Mouse (Mus musculus): ENCODE data around the gene Agbl2. TPM values are rescaled to one million over a fixed set of nuclear protein-coding genes. Genes with fewer than 3 reads are reported as not detected.

The Agbl2 gene
- polyA plus RNA-seq, 1 experiment from 2014 or later: 0.35 TPM

- Histone ChIP-seq H3K4me1 (replicated peaks; ENCODE audit: control insufficient read depth, insufficient read depth) (no peaks in the 10 kb centered on the region), H3K4me2 (replicated peaks; ENCODE audit: low read depth) (no peak overlapping the region), H3K9me3 (ENCODE audit: control insufficient read depth, low read length) (no peaks in the 10 kb centered on the region), H3K27me3 (ENCODE audit: control insufficient read depth, insufficient read depth, low read length) (no peaks in the 10 kb centered on the region), H3K36me3 (ENCODE audit: control insufficient read depth, insufficient read depth, low read length) (no peaks in the 10 kb centered on the region), H3K4me3 (ENCODE audit: low read depth, low read length) (no peak overlapping the region), H3K27ac (replicated peaks) (no peak overlapping the region), H3K9ac (ENCODE audit: low read length) (no peak overlapping the region)
- TF ChIP-seq CTCF (IDR thresholded peaks at IDR 0.05; ENCODE audit: low read depth) (no peak), EP300 (optimal IDR thresholded peaks at IDR 0.05) (no peak)
- DNase-seq (ENCODE audit: low spot score) (no peak), ATAC-seq (ENCODE audit: low FRiP score, low TSS enrichment) (no peak)
- WGBS: 72% methylated on average over 2 of the region's 2 CpGs
These were observed 5.6 kb downstream of the Agbl2 start for GRCm38 (mm10) chr2:90788126-90788525.

GRCm38 (mm10) chr2:90808241-90809126 lies 26.0 kb downstream of the Agbl2 start:
- Histone ChIP-seq H3K4me1 (replicated peaks; ENCODE audit: control insufficient read depth, insufficient read depth) (no peaks in the 10 kb centered on the region), H3K9me3 (ENCODE audit: control insufficient read depth, low read length) (no peaks in the 10 kb centered on the region), H3K4me3 (ENCODE audit: low read depth, low read length) (no peak overlapping the region), H3K27me3 (ENCODE audit: control insufficient read depth, insufficient read depth, low read length) (no peaks in the 10 kb centered on the region), H3K4me2 (replicated peaks; ENCODE audit: low read depth) (no peak overlapping the region), H3K9ac (ENCODE audit: low read length) (no peak overlapping the region), H3K36me3 (ENCODE audit: control insufficient read depth, insufficient read depth, low read length) (no peaks in the 10 kb centered on the region), H3K27ac (replicated peaks) (no peak overlapping the region)
- DNase-seq (ENCODE audit: low spot score): no peak
- no peak for ATAC-seq (ENCODE audit: low FRiP score, low TSS enrichment)
- 80% methylated on average over 6 of the region's 6 CpGs for WGBS
- TF ChIP-seq CTCF (IDR thresholded peaks at IDR 0.05; ENCODE audit: low read depth) (no peak), EP300 (optimal IDR thresholded peaks at IDR 0.05) (no peak)

GRCm38 (mm10) chr2:90810751-90811150 lies 28.2 kb downstream of the Agbl2 start:
- TF ChIP-seq CTCF (IDR thresholded peaks at IDR 0.05; ENCODE audit: low read depth) (no peak), EP300 (optimal IDR thresholded peaks at IDR 0.05) (no peak)
- WGBS: 75% methylated on average over 8 of the region's 8 CpGs
- H3K9ac ChIP-seq (ENCODE audit: low read length): no peak overlapping the region
- H3K27ac ChIP-seq (replicated peaks): no peak overlapping the region
- H3K9me3 ChIP-seq (ENCODE audit: control insufficient read depth, low read length): no peaks in the 10 kb centered on the region
- DNase-seq (ENCODE audit: low spot score) (no peak), ATAC-seq (ENCODE audit: low FRiP score, low TSS enrichment) (no peak)
- H3K4me2 ChIP-seq (replicated peaks; ENCODE audit: low read depth): no peak overlapping the region
- H3K27me3 ChIP-seq (ENCODE audit: control insufficient read depth, insufficient read depth, low read length): no peaks in the 10 kb centered on the region
- no peaks in the 10 kb centered on the region for H3K36me3 ChIP-seq (ENCODE audit: control insufficient read depth, insufficient read depth, low read length)
- no peaks in the 10 kb centered on the region for H3K4me1 ChIP-seq (replicated peaks; ENCODE audit: control insufficient read depth, insufficient read depth)
- no peak overlapping the region for H3K4me3 ChIP-seq (ENCODE audit: low read depth, low read length)

GRCm38 (mm10) chr2:90815266-90815665 lies 32.7 kb downstream of the Agbl2 start:
- Histone ChIP-seq H3K4me1 (replicated peaks; ENCODE audit: control insufficient read depth, insufficient read depth) (no peaks in the 10 kb centered on the region), H3K27me3 (ENCODE audit: control insufficient read depth, insufficient read depth, low read length) (no peaks in the 10 kb centered on the region), H3K9me3 (ENCODE audit: control insufficient read depth, low read length) (no peaks in the 10 kb centered on the region), H3K27ac (replicated peaks) (no peak overlapping the region), H3K9ac (ENCODE audit: low read length) (no peak overlapping the region), H3K4me3 (ENCODE audit: low read depth, low read length) (no peak overlapping the region), H3K4me2 (replicated peaks; ENCODE audit: low read depth) (no peak overlapping the region), H3K36me3 (ENCODE audit: control insufficient read depth, insufficient read depth, low read length) (no peaks in the 10 kb centered on the region)
- TF ChIP-seq CTCF (IDR thresholded peaks at IDR 0.05; ENCODE audit: low read depth) (no peak), EP300 (optimal IDR thresholded peaks at IDR 0.05) (no peak)
- 89% methylated on average over 2 of the region's 2 CpGs for WGBS
- no peak for ATAC-seq (ENCODE audit: low FRiP score, low TSS enrichment)
- DNase-seq (ENCODE audit: low spot score): no peak

GRCm38 (mm10) chr2:90816144-90816543 lies 33.6 kb downstream of the Agbl2 start:
- Histone ChIP-seq H3K9ac (ENCODE audit: low read length) (no peak overlapping the region), H3K9me3 (ENCODE audit: control insufficient read depth, low read length) (no peaks in the 10 kb centered on the region), H3K4me2 (replicated peaks; ENCODE audit: low read depth) (no peak overlapping the region), H3K4me1 (replicated peaks; ENCODE audit: control insufficient read depth, insufficient read depth) (no peaks in the 10 kb centered on the region), H3K27me3 (ENCODE audit: control insufficient read depth, insufficient read depth, low read length) (no peaks in the 10 kb centered on the region), H3K4me3 (ENCODE audit: low read depth, low read length) (no peak overlapping the region), H3K36me3 (ENCODE audit: control insufficient read depth, insufficient read depth, low read length) (no peaks in the 10 kb centered on the region), H3K27ac (replicated peaks) (no peak overlapping the region)
- 69% methylated on average over 4 of the region's 4 CpGs for WGBS
- ATAC-seq (ENCODE audit: low FRiP score, low TSS enrichment): no peak
- TF ChIP-seq EP300 (optimal IDR thresholded peaks at IDR 0.05) (no peak), CTCF (IDR thresholded peaks at IDR 0.05; ENCODE audit: low read depth) (no peak)
- no peak for DNase-seq (ENCODE audit: low spot score)

- Histone ChIP-seq H3K9ac (ENCODE audit: low read length) (no peak overlapping the region), H3K27me3 (ENCODE audit: control insufficient read depth, insufficient read depth, low read length) (no peaks in the 10 kb centered on the region), H3K9me3 (ENCODE audit: control insufficient read depth, low read length) (no peaks in the 10 kb centered on the region), H3K27ac (replicated peaks) (no peak overlapping the region), H3K4me3 (ENCODE audit: low read depth, low read length) (no peak overlapping the region), H3K4me2 (replicated peaks; ENCODE audit: low read depth) (no peak overlapping the region), H3K4me1 (replicated peaks; ENCODE audit: control insufficient read depth, insufficient read depth) (no peaks in the 10 kb centered on the region), H3K36me3 (ENCODE audit: control insufficient read depth, insufficient read depth, low read length) (no peaks in the 10 kb centered on the region)
- no peak for ATAC-seq (ENCODE audit: low FRiP score, low TSS enrichment)
- DNase-seq (ENCODE audit: low spot score): no peak
- 91% methylated on average over 3 of the region's 3 CpGs for WGBS
- no peak for TF ChIP-seq CTCF (IDR thresholded peaks at IDR 0.05; ENCODE audit: low read depth)
These were observed 36.2 kb downstream of the Agbl2 start for GRCm38 (mm10) chr2:90818710-90819109.

Data from stomach, postnatal 0 days (tissue).